Mouse (Mus musculus) midbrain, embryonic 16.5 days (tissue): ENCODE results near the gene Ghdc. TPM values are rescaled to one million over a fixed set of nuclear protein-coding genes. Genes with fewer than 3 reads are reported as not detected.

ENCODE experiments used
- ATAC-seq: fragments of 200-750 bp; cut with Nextera tagmentation; 2 replicates; pipeline ENCODE4 v1.8.0; 2017; ENCODE audit warnings: moderate TSS enrichment
- H3K27ac ChIP-seq: fragments of 300-500 bp; sonication (generic); 2 replicates; pipeline ENCODE4 v1.5.1; 2014; ENCODE audit warnings: mild to moderate bottlenecking, low read length, mixed read lengths
- H3K27me3 ChIP-seq: fragments of 300-500 bp; sonication (generic); 2 replicates; pipeline ENCODE4 v1.6.1; 2014; ENCODE audit warnings: low read depth, low read length, mixed read lengths; ENCODE audit not compliant: control insufficient read depth, insufficient read depth
- H3K36me3 ChIP-seq: fragments of 300-500 bp; sonication (generic); 2 replicates; pipeline ENCODE4 v1.6.1; 2014; ENCODE audit warnings: mild to moderate bottlenecking, low read length, moderate library complexity, mixed read lengths; ENCODE audit not compliant: control insufficient read depth, insufficient read depth
- H3K4me1 ChIP-seq: fragments of 300-500 bp; sonication (generic); 2 replicates; pipeline ENCODE4 v1.6.1; 2014; ENCODE audit warnings: mild to moderate bottlenecking, low read length, mixed read lengths; ENCODE audit not compliant: control insufficient read depth, insufficient read depth
- H3K4me2 ChIP-seq: fragments of 300-500 bp; sonication (generic); 2 replicates; pipeline ENCODE4 v1.6.1; 2014; ENCODE audit warnings: mild to moderate bottlenecking, low read length, mixed read lengths
- H3K4me3 ChIP-seq: fragments of 300-500 bp; sonication (generic); 2 replicates; pipeline ENCODE4 v1.5.1; 2014; ENCODE audit warnings: low read depth, mild to moderate bottlenecking, low read length, moderate library complexity, mixed read lengths
- H3K9ac ChIP-seq: fragments of 300-500 bp; sonication (generic); 2 replicates; pipeline ENCODE4 v1.6.1; 2014; ENCODE audit warnings: low read depth, low read length, mixed read lengths
- H3K9me3 ChIP-seq: fragments of 300-500 bp; sonication (generic); replicated peaks from 2 replicates; pipeline ENCODE4 v1.6.1; 2014; ENCODE audit warnings: mild to moderate bottlenecking, low read length, mixed read lengths; ENCODE audit not compliant: control insufficient read depth, poor library complexity, severe bottlenecking
- WGBS: fragments of 180-500 bp; shearing (Covaris S2); extraction: QIAGEN DNeasy Blood & Tissue Kit; methylation state at CpG from one replicate; pipeline ENCODE4 v1.1.7; 2014; 5-methylcytosine and 5-hydroxymethylcytosine counted together
- polyA plus RNA-seq: library from polyadenylated mRNA; unstranded; fragments of >200 nt; fragmentation: Nextera tagmentation; extraction: Ambion mirVana; gene quantifications from 2 replicates; pipeline ENCODE4 v1.2.1, GENCODE M21; 2015

Gene Ghdc
- polyA plus RNA-seq, 1 experiment from 2014 or later = 7.5 TPM

DNA sequence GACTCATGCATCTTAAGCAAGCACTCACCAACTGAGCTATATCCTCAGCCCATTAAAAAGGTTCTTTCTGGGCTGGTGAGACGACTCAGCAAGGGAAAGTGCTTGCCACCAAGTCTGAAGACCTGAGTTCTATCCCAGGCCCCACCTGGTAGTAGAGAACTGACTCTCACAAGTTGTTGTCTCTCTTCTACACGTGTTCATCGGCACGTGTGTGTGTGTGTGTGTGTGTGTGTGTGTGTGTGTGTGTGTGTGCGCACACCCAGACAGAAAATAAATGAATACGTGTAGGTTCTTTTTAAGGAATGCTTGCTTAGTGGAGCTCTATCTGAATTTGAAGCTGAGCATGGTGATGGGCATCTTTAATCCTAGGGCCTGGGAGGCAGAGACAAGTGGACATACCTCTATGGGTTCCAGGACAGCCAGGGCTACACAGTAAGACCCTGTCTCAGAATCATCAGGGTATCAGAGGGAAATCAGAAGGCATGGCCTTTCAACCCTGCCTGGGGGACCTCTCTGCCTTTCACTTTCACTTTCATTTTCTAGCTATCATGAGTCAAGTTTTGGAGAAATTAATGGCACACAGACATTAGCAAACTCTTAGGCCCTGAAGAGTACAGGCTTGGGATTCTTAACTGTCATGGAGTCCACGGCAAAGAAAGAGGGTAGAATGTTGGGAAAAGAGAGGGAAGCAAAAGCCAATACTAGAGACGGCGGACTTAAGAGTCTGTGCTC, 35.5 kb downstream of the Ghdc start:
- Histone ChIP-seq H3K4me3 (no peak overlapping the region), H3K9me3 (no peaks in the 10 kb centered on the region), H3K4me2 (no peak overlapping the region), H3K27me3 (no peaks in the 10 kb centered on the region), H3K4me1 (peaks cover 16% of the 10 kb centered on the region), H3K27ac (no peak overlapping the region), H3K36me3 (no peaks in the 10 kb centered on the region), H3K9ac (no peak overlapping the region)
- no peak for ATAC-seq
- 87% methylated on average over 9 of the region's 9 CpGs for WGBS

GRCm38 (mm10) chr11:100730477-100731205, 40.1 kb downstream of the Ghdc start:
- no peak for ATAC-seq
- H3K27ac ChIP-seq = no peak overlapping the region
- H3K9me3 ChIP-seq = no peaks in the 10 kb centered on the region
- H3K36me3 ChIP-seq = 0 out of 2 replicates have a peak, but pooled peaks cover 2% of the 10 kb centered on the region
- H3K4me1 ChIP-seq = no peaks in the 10 kb centered on the region
- H3K9ac ChIP-seq = no peak overlapping the region
- H3K4me3 ChIP-seq = no peak overlapping the region
- no peak overlapping the region for H3K4me2 ChIP-seq
- 86% methylated on average over 6 of the region's 6 CpGs for WGBS
- H3K27me3 ChIP-seq = no peaks in the 10 kb centered on the region

GRCm38 (mm10) chr11:100729976-100730375, 40.8 kb downstream of the Ghdc start:
- Histone ChIP-seq H3K27ac (no peak overlapping the region), H3K4me1 (no peaks in the 10 kb centered on the region), H3K27me3 (no peaks in the 10 kb centered on the region), H3K9me3 (no peaks in the 10 kb centered on the region), H3K4me2 (no peak overlapping the region), H3K4me3 (no peak overlapping the region), H3K36me3 (0 out of 2 replicates have a peak, but pooled peaks cover 2% of the 10 kb centered on the region), H3K9ac (no peak overlapping the region)
- ATAC-seq = no peak
- WGBS = 91% methylated on average over 4 of the region's 4 CpGs

DNA sequence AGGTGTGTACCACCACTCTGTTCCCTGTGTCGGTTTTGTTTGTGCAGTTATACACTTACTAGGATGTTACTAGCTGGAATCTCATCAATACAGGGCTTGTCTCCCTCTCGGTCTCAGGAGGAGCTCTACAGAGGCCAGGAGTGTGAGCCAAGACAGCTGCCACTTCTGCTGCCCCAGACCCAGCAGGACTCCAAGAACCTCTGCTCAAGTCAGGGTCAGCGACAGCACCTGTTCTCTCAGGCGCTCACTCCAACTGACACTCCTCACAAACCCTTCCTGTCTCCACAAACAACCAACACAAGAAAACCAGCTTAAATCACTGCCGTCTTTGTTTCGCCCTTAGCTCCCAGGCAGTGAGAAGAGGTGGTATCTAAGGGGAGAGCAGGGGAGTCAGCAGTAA, 42.2 kb downstream of the Ghdc start:
- Histone ChIP-seq H3K27me3 (no peaks in the 10 kb centered on the region), H3K4me1 (no peaks in the 10 kb centered on the region), H3K4me3 (no peak overlapping the region), H3K9me3 (no peaks in the 10 kb centered on the region), H3K4me2 (no peak overlapping the region), H3K36me3 (0 out of 2 replicates have a peak, but pooled peaks cover 2% of the 10 kb centered on the region), H3K9ac (no peak overlapping the region), H3K27ac (no peak overlapping the region)
- no peak for ATAC-seq
- 84% methylated on average over 6 of the region's 6 CpGs for WGBS

DNA sequence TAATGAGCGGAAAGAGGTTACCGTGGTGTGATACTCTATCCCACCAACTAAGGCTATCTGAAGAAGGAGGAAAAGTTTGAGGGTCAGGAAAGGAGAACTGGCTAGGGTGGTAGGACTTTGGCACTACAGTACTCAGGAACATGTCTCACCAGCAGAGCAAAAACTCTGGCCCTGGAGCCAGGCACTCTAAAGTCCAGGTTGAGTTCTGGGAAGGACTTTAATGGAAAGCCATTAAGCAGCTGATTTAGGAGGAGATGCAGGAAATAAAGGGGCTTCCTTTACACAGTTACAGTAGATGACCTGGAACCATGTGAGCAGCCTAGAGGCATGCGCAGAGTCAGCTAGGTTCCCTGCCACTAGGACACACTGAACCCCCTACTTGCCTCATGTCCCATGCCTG, 43.6 kb downstream of the Ghdc start:
- WGBS = 98% methylated on average over 3 of the region's 3 CpGs
- ATAC-seq = no peak

GRCm38 (mm10) chr11:100724919-100725512, 45.7 kb downstream of the Ghdc start:
- no peaks in the 10 kb centered on the region for H3K27me3 ChIP-seq
- 0 out of 2 replicates have a peak, but pooled peaks cover 2% of the 10 kb centered on the region for H3K36me3 ChIP-seq
- no peak overlapping the region for H3K27ac ChIP-seq
- no peak overlapping the region for H3K4me2 ChIP-seq
- WGBS = 72% methylated on average over 5 of the region's 5 CpGs
- H3K9ac ChIP-seq = no peak overlapping the region
- ATAC-seq = no peak
- H3K4me3 ChIP-seq = no peak overlapping the region
- H3K9me3 ChIP-seq = no peaks in the 10 kb centered on the region
- no peaks in the 10 kb centered on the region for H3K4me1 ChIP-seq

More for the DNA sequence above, 43.6 kb downstream of the Ghdc start:
- H3K27ac ChIP-seq = no peak overlapping the region
- H3K27me3 ChIP-seq = no peaks in the 10 kb centered on the region
- no peak overlapping the region for H3K9ac ChIP-seq
- no peak overlapping the region for H3K4me3 ChIP-seq
- no peaks in the 10 kb centered on the region for H3K9me3 ChIP-seq
- 0 out of 2 replicates have a peak, but pooled peaks cover 2% of the 10 kb centered on the region for H3K36me3 ChIP-seq
- no peak overlapping the region for H3K4me2 ChIP-seq
- no peaks in the 10 kb centered on the region for H3K4me1 ChIP-seq

- no peak for ATAC-seq
- 55% methylated on average over 2 of the region's 2 CpGs for WGBS
- Histone ChIP-seq H3K9ac (no peak overlapping the region), H3K4me3 (no peak overlapping the region), H3K27ac (no peak overlapping the region), H3K4me2 (no peak overlapping the region), H3K4me1 (no peaks in the 10 kb centered on the region), H3K27me3 (no peaks in the 10 kb centered on the region), H3K36me3 (peaks cover 9% of the 10 kb centered on the region), H3K9me3 (no peaks in the 10 kb centered on the region)
These were observed 48.2 kb downstream of the Ghdc start for GRCm38 (mm10) chr11:100722493-100723028.

GRCm38 (mm10) chr11:100721776-100722492, 48.8 kb downstream of the Ghdc start:
- Histone ChIP-seq H3K36me3 (peaks cover 9% of the 10 kb centered on the region), H3K9ac (no peak overlapping the region), H3K4me3 (no peak overlapping the region), H3K9me3 (no peaks in the 10 kb centered on the region), H3K4me1 (no peaks in the 10 kb centered on the region), H3K27ac (peak overlapping the region; percentile 1; the same call in 1 of the 2 replicates), H3K27me3 (no peaks in the 10 kb centered on the region), H3K4me2 (no peak overlapping the region)
- no peak for ATAC-seq
- WGBS = 72% methylated on average over 8 of the region's 8 CpGs
